19 mouse cellular contexts compared by ENCODE assay signal in genomic region chr3:146032976-146033375, GRCm38 (mm10). TPM values are rescaled to one million over a fixed set of nuclear protein-coding genes. Genes with fewer than 3 reads are reported as not detected.
DNase-seq lines count a peak whose midpoint lies in the region; ATAC-seq lines count a peak whose summit lies in the region.
"Had no signal": no experiment of that assay in that cellular context is flagged by ENCODE, and none has a peak within 500 bp of the region (broad histone marks: within the 10 kb centered on the region; RNA-seq: fewer than 3 reads in every experiment).

No protein-coding gene starts in this region.

- peaks cover 14% of the 10 kb centered on the region for H3K4me1 ChIP-seq in heart, embryonic 11.5 days (ENCODE audit: control insufficient read depth, insufficient read depth, low read length)
- H3K4me1 ChIP-seq in midbrain, embryonic 11.5 days (ENCODE audit: control insufficient read depth, insufficient read depth, low read length) = peaks cover 2% of the 10 kb centered on the region; the same call in 1 of the 2 replicates
- H3K4me1 ChIP-seq in midbrain, embryonic 15.5 days = peaks cover 4% of the 10 kb centered on the region

- DNase-seq in heart, adult 11 months = peak; percentile 55
- peak; percentile 60 for DNase-seq in midbrain, embryonic 11.5 days (ENCODE audit: low spot score, missing footprints)
- DNase-seq: adrenal gland, adult 2 months; adrenal gland, adult 8-10 months; adrenal gland, postnatal 10 days; adrenal gland, postnatal 14 days; adrenal gland, postnatal 25 days; adrenal gland, postnatal 36 days; B cell, adult 2 months; cerebellum, adult 11 months; cerebellum, adult 11-12 months; cerebellum, adult 18-20 months had no signal

- no peak overlapping the region for H3K9ac ChIP-seq in heart, embryonic 11.5 days (ENCODE audit: low read depth, low read length)
- no peak overlapping the region for H3K9ac ChIP-seq in midbrain, embryonic 11.5 days (ENCODE audit: low read length)
- H3K9ac ChIP-seq in midbrain, embryonic 15.5 days = no peak overlapping the region

- H3K27ac ChIP-seq in heart, embryonic 11.5 days (ENCODE audit: low read depth, low read length) = no peak overlapping the region
- H3K27ac ChIP-seq in midbrain, embryonic 11.5 days (ENCODE audit: low read depth, low read length) = no peak overlapping the region
- H3K27ac ChIP-seq in midbrain, embryonic 15.5 days = no peak overlapping the region

- H3K36me3 ChIP-seq in heart, embryonic 11.5 days (ENCODE audit: control insufficient read depth, insufficient read depth, low read length) = no peaks in the 10 kb centered on the region
- H3K36me3 ChIP-seq in midbrain, embryonic 11.5 days (ENCODE audit: control insufficient read depth, insufficient read depth, low read length) = no peaks in the 10 kb centered on the region
- H3K36me3 ChIP-seq in midbrain, embryonic 15.5 days (replicated peaks) = no peaks in the 10 kb centered on the region
- H3K36me3 ChIP-seq: G1E had no signal

- WGBS in heart, embryonic 11.5 days (ENCODE audit: insufficient replicate concordance) = 79% methylated on average over 5 of the region's 5 CpGs
- WGBS in midbrain, embryonic 11.5 days = 89% methylated on average over 5 of the region's 5 CpGs
- 92% methylated on average over 5 of the region's 5 CpGs for WGBS in midbrain, embryonic 15.5 days

- no peaks in the 10 kb centered on the region for H3K27me3 ChIP-seq in heart, embryonic 11.5 days (ENCODE audit: control insufficient read depth, insufficient read depth, low read length)
- no peaks in the 10 kb centered on the region for H3K27me3 ChIP-seq in midbrain, embryonic 11.5 days (ENCODE audit: control insufficient read depth, insufficient read depth, low read length)
- H3K27me3 ChIP-seq in midbrain, embryonic 15.5 days (replicated peaks) = no peaks in the 10 kb centered on the region
- H3K27me3 ChIP-seq: CH12.LX, Patski had no signal

- H3K9me3 ChIP-seq in heart, embryonic 11.5 days (replicated peaks; ENCODE audit: control insufficient read depth, low read length) = no peaks in the 10 kb centered on the region
- H3K9me3 ChIP-seq in midbrain, embryonic 11.5 days (ENCODE audit: control insufficient read depth, low read length) = no peaks in the 10 kb centered on the region
- no peaks in the 10 kb centered on the region for H3K9me3 ChIP-seq in midbrain, embryonic 15.5 days

- ATAC-seq in heart, embryonic 11.5 days (replicated peaks; ENCODE audit: insufficient number of reproducible peaks, low FRiP score, low TSS enrichment) = no peak
- ATAC-seq in midbrain, embryonic 11.5 days (ENCODE audit: low FRiP score) = no peak
- no peak for ATAC-seq in midbrain, embryonic 15.5 days (replicated peaks)
- ATAC-seq: activated CD4-positive, CD25-positive, alpha-beta regulatory T cell, adult 4 months; CD4-positive, CD25-positive, alpha-beta regulatory T cell, adult 4 months; Patski had no signal

- no peak overlapping the region for H3K4me3 ChIP-seq in heart, embryonic 11.5 days (ENCODE audit: low read depth, low read length)
- no peak overlapping the region for H3K4me3 ChIP-seq in midbrain, embryonic 11.5 days (ENCODE audit: low read depth, low read length)
- H3K4me3 ChIP-seq in midbrain, embryonic 15.5 days = no peak overlapping the region

- no peak overlapping the region for H3K4me2 ChIP-seq in heart, embryonic 11.5 days
- H3K4me2 ChIP-seq in midbrain, embryonic 11.5 days = no peak overlapping the region
- H3K4me2 ChIP-seq in midbrain, embryonic 15.5 days = no peak overlapping the region

RNA-seq across cellular contexts. Expression of gene Syde2, which starts 45.3 kb away (rescaled TPM):
- 5.3 and 5.8 TPM in 2 replicates for polyA plus RNA-seq in heart, embryonic 11.5 days (2014; fragmentation: Nextera tagmentation; extraction: Ambion mirVana)
- polyA plus RNA-seq in midbrain, embryonic 11.5 days (2014; fragmentation: Nextera tagmentation; extraction: Ambion mirVana) = 0.93 and 1.1 TPM in 2 replicates
- polyA plus RNA-seq in midbrain, embryonic 15.5 days (2015; fragmentation: Nextera tagmentation; extraction: Ambion mirVana) = 0.34 and 0.74 TPM in 2 replicates
- polyA plus RNA-seq: activated CD4-positive, CD25-positive, alpha-beta regulatory T cell, adult 4 months; CD4-positive, CD25-positive, alpha-beta regulatory T cell, adult 4 months had no signal
